Mouse (Mus musculus): Measurements from ENCODE around the gene Elovl6.

DNA sequence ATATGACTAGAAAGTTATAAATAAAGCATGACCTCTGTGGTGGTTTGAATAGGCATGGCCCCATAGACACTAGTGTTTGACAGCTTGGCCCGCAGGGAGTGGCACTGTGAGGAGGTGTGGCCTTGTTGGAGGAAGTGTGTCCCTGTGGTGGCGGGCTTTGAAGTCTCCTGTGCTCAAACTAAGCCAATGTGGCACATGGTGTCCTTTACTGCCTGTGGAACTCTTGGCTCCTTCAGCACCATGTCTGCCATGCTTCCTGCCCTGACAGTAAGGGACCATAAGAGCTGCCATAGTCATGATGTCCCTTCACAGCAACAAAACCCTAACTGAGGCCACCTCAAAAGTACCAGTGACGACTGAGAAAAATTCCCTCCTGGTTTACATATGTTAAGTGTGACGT is 120.3 kb downstream of the Elovl6 start:
- no peak for TF ChIP-seq CTCF (IDR thresholded peaks at IDR 0.05; ENCODE audit: low read depth, low read length)
- no peak for TF ChIP-seq POLR2A (IDR thresholded peaks at IDR 0.05; ENCODE audit: borderline replicate concordance, low read depth, low read length)
